Mouse (Mus musculus): ENCODE results near the gene Lsm11. TPM values are rescaled to one million over a fixed set of nuclear protein-coding genes. Genes with fewer than 3 reads are reported as not detected.

Gene Lsm11
- total and polyA plus RNA-seq, 2 experiments from 2014 or later = 23.6 to 61.7 TPM

- no peaks in the 10 kb centered on the region for H3K27me3 ChIP-seq (ENCODE audit: insufficient read depth, low read length)
- H3K4me1 ChIP-seq (ENCODE audit: insufficient read depth) = peaks cover 9% of the 10 kb centered on the region
- TF ChIP-seq CTCF (IDR thresholded peaks at IDR 0.05; ENCODE audit: low read depth) = no peak
- H3K4me3 ChIP-seq (ENCODE audit: low read depth, low read length) = no peak overlapping the region
- H3K4me2 ChIP-seq (ENCODE audit: low read depth) = no peak overlapping the region
- H3K9ac ChIP-seq = no peak overlapping the region
- DNase-seq = no peak
- H3K9me3 ChIP-seq (ENCODE audit: low read length) = no peaks in the 10 kb centered on the region
- WGBS = 55% methylated on average over 4 of the region's 4 CpGs
- H3K36me3 ChIP-seq (ENCODE audit: insufficient read depth) = peaks cover 12% of the 10 kb centered on the region; the same call in 1 of the 2 replicates
- ATAC-seq = no peak
- H3K27ac ChIP-seq (ENCODE audit: low read depth, low read length) = no peak overlapping the region
These were observed 2.1 kb upstream of the Lsm11 start for GRCm38 (mm10) chr11:45946796-45947195.

- no peak for TF ChIP-seq CTCF (IDR thresholded peaks at IDR 0.05; ENCODE audit: low read depth)
- Histone ChIP-seq H3K9ac (peak overlapping the region; percentile 73), H3K36me3 (ENCODE audit: insufficient read depth) (peaks cover 10% of the 10 kb centered on the region; the same call in 1 of the 2 replicates), H3K4me1 (ENCODE audit: insufficient read depth) (peaks cover 9% of the 10 kb centered on the region), H3K4me3 (ENCODE audit: low read depth, low read length) (peak overlapping the region; percentile 77), H3K4me2 (ENCODE audit: low read depth) (peak overlapping the region; percentile 79), H3K27ac (ENCODE audit: low read depth, low read length) (peak overlapping the region; percentile 58), H3K9me3 (ENCODE audit: low read length) (no peaks in the 10 kb centered on the region), H3K27me3 (ENCODE audit: insufficient read depth, low read length) (no peaks in the 10 kb centered on the region)
- DNase-seq (peak; percentile 61), ATAC-seq (peak; percentile 49)
- 2% methylated on average over 47 of the region's 49 CpGs for WGBS
These were observed 668 bp downstream of the Lsm11 start for GRCm38 (mm10) chr11:45943891-45944642.

- no peak overlapping the region for H3K27ac ChIP-seq (ENCODE audit: low read depth, low read length)
These were observed 1.5 kb downstream of the Lsm11 start for GRCm38 (mm10) chr11:45943108-45943705.

GRCm38 (mm10) chr11:45942281-45942680, 2.5 kb downstream of the Lsm11 start:
- 0 out of 2 replicates have a peak overlapping the region, but pooled peaks have one; percentile 79 for H3K4me2 ChIP-seq (ENCODE audit: low read depth)
- H3K27me3 ChIP-seq (ENCODE audit: insufficient read depth, low read length) = no peaks in the 10 kb centered on the region
- DNase-seq = no peak
- H3K36me3 ChIP-seq (ENCODE audit: insufficient read depth) = peaks cover 3% of the 10 kb centered on the region; the same call in 1 of the 2 replicates
- H3K4me1 ChIP-seq (ENCODE audit: insufficient read depth) = peaks cover 9% of the 10 kb centered on the region
- TF ChIP-seq CTCF (IDR thresholded peaks at IDR 0.05; ENCODE audit: low read depth) = no peak
- no peak overlapping the region for H3K4me3 ChIP-seq (ENCODE audit: low read depth, low read length)
- H3K9ac ChIP-seq = no peak overlapping the region
- ATAC-seq = no peak
- 86% methylated on average over 7 of the region's 7 CpGs for WGBS
- H3K9me3 ChIP-seq (ENCODE audit: low read length) = no peaks in the 10 kb centered on the region
- H3K27ac ChIP-seq (ENCODE audit: low read depth, low read length) = no peak overlapping the region

More at GRCm38 (mm10) chr11:45943108-45943705, 1.5 kb downstream of the Lsm11 start:
- peak overlapping the region; percentile 79 for H3K4me2 ChIP-seq (ENCODE audit: low read depth)
- whole genome bisulfite sequencing = 22% methylated on average over 7 of the region's 7 CpGs
- peak; percentile 63 for DNase-seq
- H3K9ac ChIP-seq = peak overlapping the region; percentile 73
- H3K36me3 ChIP-seq (ENCODE audit: insufficient read depth) = peaks cover 3% of the 10 kb centered on the region; the same call in 1 of the 2 replicates
- peaks cover 9% of the 10 kb centered on the region for H3K4me1 ChIP-seq (ENCODE audit: insufficient read depth)
- peak; percentile 48 for ATAC-seq
- TF ChIP-seq CTCF (IDR thresholded peaks at IDR 0.05; ENCODE audit: low read depth) = no peak
- H3K27me3 ChIP-seq (ENCODE audit: insufficient read depth, low read length) = no peaks in the 10 kb centered on the region
- peak overlapping the region; percentile 77 for H3K4me3 ChIP-seq (ENCODE audit: low read depth, low read length)
- no peaks in the 10 kb centered on the region for H3K9me3 ChIP-seq (ENCODE audit: low read length)

- no peak overlapping the region for H3K27ac ChIP-seq (ENCODE audit: low read depth, low read length)
- no peak for TF ChIP-seq CTCF (IDR thresholded peaks at IDR 0.05; ENCODE audit: low read depth)
- WGBS = 78% methylated on average over 8 of the region's 8 CpGs
- H3K9ac ChIP-seq = no peak overlapping the region
- no peak for ATAC-seq
- peaks cover 9% of the 10 kb centered on the region for H3K4me1 ChIP-seq (ENCODE audit: insufficient read depth)
- H3K4me3 ChIP-seq (ENCODE audit: low read depth, low read length) = no peak overlapping the region
- no peaks in the 10 kb centered on the region for H3K9me3 ChIP-seq (ENCODE audit: low read length)
- no peak for DNase-seq
- peaks cover 25% of the 10 kb centered on the region for H3K36me3 ChIP-seq (ENCODE audit: insufficient read depth)
- no peak overlapping the region for H3K4me2 ChIP-seq (ENCODE audit: low read depth)
- H3K27me3 ChIP-seq (ENCODE audit: insufficient read depth, low read length) = no peaks in the 10 kb centered on the region
These were observed 5.8 kb downstream of the Lsm11 start for GRCm38 (mm10) chr11:45938917-45939316.

GRCm38 (mm10) chr11:45937478-45937877, 7.3 kb downstream of the Lsm11 start:
- TF ChIP-seq CTCF (IDR thresholded peaks at IDR 0.05; ENCODE audit: low read depth) = no peak
- peaks cover under 1% of the 10 kb centered on the region; the same call in 1 of the 2 replicates for H3K4me1 ChIP-seq (ENCODE audit: insufficient read depth)
- H3K9ac ChIP-seq = no peak overlapping the region
- ATAC-seq (no peak), DNase-seq (no peak)
- WGBS = 91% methylated on average over 8 of the region's 8 CpGs
- H3K27me3 ChIP-seq (ENCODE audit: insufficient read depth, low read length) = no peaks in the 10 kb centered on the region
- H3K4me3 ChIP-seq (ENCODE audit: low read depth, low read length) = no peak overlapping the region
- H3K27ac ChIP-seq (ENCODE audit: low read depth, low read length) = no peak overlapping the region
- no peak overlapping the region for H3K4me2 ChIP-seq (ENCODE audit: low read depth)
- peaks cover 35% of the 10 kb centered on the region for H3K36me3 ChIP-seq (ENCODE audit: insufficient read depth)
- H3K9me3 ChIP-seq (ENCODE audit: low read length) = no peaks in the 10 kb centered on the region

GRCm38 (mm10) chr11:45932771-45933170, 12.0 kb downstream of the Lsm11 start:
- no peaks in the 10 kb centered on the region for H3K4me1 ChIP-seq (ENCODE audit: insufficient read depth)

More at GRCm38 (mm10) chr11:45932771-45933170, 12.0 kb downstream of the Lsm11 start:
- Histone ChIP-seq H3K4me3 (ENCODE audit: low read depth, low read length) (no peak overlapping the region), H3K27ac (ENCODE audit: low read depth, low read length) (no peak overlapping the region), H3K4me2 (ENCODE audit: low read depth) (no peak overlapping the region), H3K9me3 (ENCODE audit: low read length) (no peaks in the 10 kb centered on the region), H3K36me3 (ENCODE audit: insufficient read depth) (peaks cover 52% of the 10 kb centered on the region), H3K27me3 (ENCODE audit: insufficient read depth, low read length) (no peaks in the 10 kb centered on the region), H3K9ac (no peak overlapping the region)
- DNase-seq (no peak), ATAC-seq (no peak)
- TF ChIP-seq CTCF (IDR thresholded peaks at IDR 0.05; ENCODE audit: low read depth) = no peak
- 94% methylated on average over 10 of the region's 10 CpGs for whole genome bisulfite sequencing

Measured in forebrain, postnatal 0 days (tissue).